Mouse (Mus musculus) C2C12 (cell line): ENCODE results near the gene Pigk. TPM values are rescaled to one million over a fixed set of nuclear protein-coding genes. Genes with fewer than 3 reads are reported as not detected.

Source experiments
- H3K27me3 ChIP-seq: one replicate; pipeline ENCODE4 v1.6.1; 2011; ENCODE audit not compliant: control insufficient read depth, insufficient read depth, insufficient read length
- H3K36me3 ChIP-seq: one replicate; pipeline ENCODE4 v1.6.1; 2011; ENCODE audit not compliant: control insufficient read depth, insufficient read depth
- H3K4me3 ChIP-seq: one replicate; pipeline ENCODE4 v1.5.1; 2011; ENCODE audit warnings: mild to moderate bottlenecking, control low read depth; ENCODE audit not compliant: poor library complexity, insufficient read depth, severe bottlenecking
- H3K79me2 ChIP-seq: one replicate; pipeline ENCODE4 v1.6.1; 2011; ENCODE audit not compliant: control insufficient read depth, insufficient read depth
- H3K79me3 ChIP-seq: one replicate; pipeline ENCODE4 v1.6.1; 2011; ENCODE audit warnings: low read depth, control low read depth
- H3ac ChIP-seq: one replicate; pipeline ENCODE3; 2011; ENCODE audit warnings: low read depth; ENCODE audit not compliant: control insufficient read depth, insufficient read length
- CEBPB ChIP-seq: IDR thresholded peaks from one replicate; pipeline ENCODE4 v1.6.1; 2011; ENCODE audit warnings: low read depth, mild to moderate bottlenecking, control low read depth, moderate library complexity
- CTCF ChIP-seq: IDR thresholded peaks from one replicate; pipeline ENCODE4 v1.5.1; 2011; ENCODE audit not compliant: control insufficient read depth, insufficient read depth, insufficient read length
- FOSL1 ChIP-seq: IDR thresholded peaks from one replicate; pipeline ENCODE4 v1.8.0; 2011; ENCODE audit warnings: mild to moderate bottlenecking, low read length; ENCODE audit not compliant: poor library complexity, insufficient read depth, severe bottlenecking
- MAX ChIP-seq: IDR thresholded peaks from one replicate; pipeline ENCODE4 v1.6.1; 2011; ENCODE audit warnings: mild to moderate bottlenecking, control low read depth
- MYOD1 ChIP-seq: IDR thresholded peaks from one replicate; pipeline ENCODE4 v1.6.1; 2011; ENCODE audit warnings: low read depth; ENCODE audit not compliant: control insufficient read depth, insufficient read length
- MYOG ChIP-seq: IDR thresholded peaks from one replicate; pipeline ENCODE4 v1.6.1; 2011; ENCODE audit not compliant: control insufficient read depth, insufficient read length; ENCODE audit errors: extremely low read depth
- USF1 ChIP-seq: IDR thresholded peaks from one replicate; pipeline ENCODE4 v1.6.1; 2011; ENCODE audit warnings: low read depth, mild to moderate bottlenecking, control low read depth, moderate library complexity
- polyA plus RNA-seq: library from polyadenylated mRNA; unstranded; fragments of >200 nt; fragmentation: generic; extraction: Trizol; gene quantifications from one replicate; pipeline ENCODE4 v1.2.1, GENCODE M21; 2012; ENCODE audit warnings: missing spikeins

Gene Pigk
- polyA plus RNA-seq, 1 experiment, result 13.1 TPM

- H3K36me3 ChIP-seq, result no peaks in the 10 kb centered on the region
- no peaks in the 10 kb centered on the region for H3K27me3 ChIP-seq
- no peaks in the 10 kb centered on the region for H3K79me2 ChIP-seq
- H3K79me3 ChIP-seq, result no peaks in the 10 kb centered on the region
- H3K4me3 ChIP-seq, result no peak overlapping the region
- H3ac ChIP-seq, result no peak overlapping the region
- TF ChIP-seq MYOG (no peak), MYOD1 (no peak)
Measured at GRCm38 (mm10) chr3:152861450-152861849, 147.6 kb downstream of the Pigk start.

DNA sequence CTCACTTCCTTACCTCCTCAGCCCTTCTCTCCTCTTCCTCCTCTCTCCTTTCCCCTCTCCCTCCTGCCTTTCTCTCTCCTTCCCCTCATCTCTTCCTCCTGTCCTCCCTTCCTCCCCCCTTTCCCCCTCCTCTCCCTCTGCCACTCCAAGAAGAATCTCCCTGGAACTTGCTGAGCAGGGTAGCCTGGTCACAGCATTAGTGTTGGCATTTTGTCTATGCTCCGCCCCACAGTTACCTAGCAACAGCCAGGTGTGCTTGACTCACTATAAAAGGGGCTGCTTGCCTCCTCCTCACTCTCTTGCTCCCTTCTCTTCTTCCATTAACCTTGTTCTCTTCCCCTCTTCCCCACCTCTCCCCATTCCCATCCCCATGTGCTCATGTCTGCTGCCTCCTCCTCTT lies 148.1 kb downstream of the Pigk start:
- H3K79me3 ChIP-seq, result no peaks in the 10 kb centered on the region
- no peaks in the 10 kb centered on the region for H3K79me2 ChIP-seq
- no peaks in the 10 kb centered on the region for H3K27me3 ChIP-seq
- H3K4me3 ChIP-seq, result no peak overlapping the region
- no peak overlapping the region for H3ac ChIP-seq
- TF ChIP-seq FOSL1 (no peak), CTCF (no peak), MYOD1 (no peak)
- no peaks in the 10 kb centered on the region for H3K36me3 ChIP-seq

DNA sequence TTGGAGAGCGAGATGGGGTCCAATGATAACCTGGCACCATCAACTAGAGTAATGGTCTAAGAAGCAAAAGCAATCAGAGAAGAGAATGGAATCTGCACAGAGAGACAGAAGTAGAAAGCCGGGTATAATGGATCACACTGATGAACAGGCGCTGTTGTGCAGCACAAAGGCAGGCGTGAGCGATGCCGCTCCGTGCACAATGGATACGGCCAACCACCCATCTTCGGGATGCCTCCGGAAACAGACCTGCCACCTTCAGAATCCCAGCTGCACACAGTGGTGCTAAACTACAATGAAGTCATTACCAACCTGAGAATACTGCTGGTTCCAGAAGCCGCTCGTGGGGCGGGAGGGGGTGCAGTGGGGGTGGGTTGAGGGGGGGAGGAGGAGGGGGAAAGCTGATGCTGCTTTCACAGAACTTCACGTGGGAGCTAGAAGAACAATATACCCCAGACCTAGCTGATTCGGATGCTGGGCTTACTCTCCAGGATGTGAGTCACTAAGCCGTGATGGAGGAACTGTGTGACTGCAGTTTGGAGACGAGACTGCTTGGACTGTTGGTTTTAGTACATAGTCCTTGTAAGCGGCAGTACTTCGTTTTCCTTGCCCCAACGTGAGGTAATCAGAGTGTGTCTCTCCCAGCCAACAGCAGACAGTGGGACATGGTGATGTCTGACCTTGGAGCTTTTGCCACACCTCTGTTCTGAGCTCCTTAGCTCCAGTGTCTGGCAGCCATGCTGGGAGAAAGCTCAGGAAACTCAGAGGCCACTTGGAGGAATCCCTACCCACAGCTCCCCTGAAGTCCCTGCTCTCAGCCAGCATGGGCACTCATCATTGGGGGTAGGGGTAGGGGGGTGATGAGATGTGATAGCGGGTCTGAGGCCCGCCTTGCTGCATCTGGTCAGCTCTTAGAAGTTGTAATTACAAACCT lies 152.4 kb downstream of the Pigk start:
- no peak for TF ChIP-seq MAX
- no peak for TF ChIP-seq CTCF
- TF ChIP-seq USF1, result no peak
- TF ChIP-seq MYOG, result no peak
- Histone ChIP-seq H3K79me3 (no peaks in the 10 kb centered on the region), H3K36me3 (no peaks in the 10 kb centered on the region), H3K27me3 (no peaks in the 10 kb centered on the region), H3ac (no peak overlapping the region), H3K4me3 (no peak overlapping the region), H3K79me2 (no peaks in the 10 kb centered on the region)

DNA sequence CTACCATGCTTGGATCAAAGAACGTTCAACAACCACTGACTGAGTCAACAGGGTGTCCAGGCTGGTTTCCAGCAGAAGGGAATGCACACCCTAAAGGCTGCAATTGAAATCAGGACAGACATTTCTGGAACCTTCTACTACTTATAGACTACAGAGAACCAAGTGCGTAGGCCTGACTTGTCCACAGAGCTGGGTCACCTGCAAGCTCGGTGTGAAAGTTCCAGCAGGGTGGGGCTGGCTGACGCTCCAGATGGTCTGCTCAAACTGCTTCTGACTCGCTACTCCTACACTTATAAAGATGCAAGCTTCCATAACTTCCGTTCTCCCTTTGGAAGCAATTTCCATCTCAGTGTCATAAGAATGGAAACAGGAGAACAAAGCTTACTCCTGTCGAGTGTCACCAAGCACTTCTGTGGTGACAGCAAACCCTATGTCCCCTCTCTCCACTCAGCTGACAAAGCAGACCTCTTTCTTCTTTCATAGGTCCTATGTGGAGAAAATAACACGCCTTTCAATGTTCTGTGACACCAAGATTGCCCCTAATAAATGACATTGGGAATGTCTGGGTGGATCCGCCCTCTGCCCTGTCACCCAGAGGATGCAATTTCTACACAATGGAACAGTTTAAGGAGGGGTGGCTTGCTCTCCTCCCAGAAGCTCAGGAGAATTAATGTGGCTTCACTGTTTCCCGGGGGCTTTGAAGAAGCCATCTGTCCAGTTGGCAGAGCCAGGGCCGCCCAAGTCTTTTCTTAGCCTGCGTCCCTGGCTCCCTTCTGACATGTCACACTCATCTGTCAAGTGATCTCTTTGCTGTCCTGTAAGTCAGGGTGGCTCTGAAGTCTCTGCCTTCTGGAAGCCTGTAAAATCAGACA lies 154.0 kb downstream of the Pigk start:
- Histone ChIP-seq H3K36me3 (no peaks in the 10 kb centered on the region), H3K27me3 (no peaks in the 10 kb centered on the region), H3K79me2 (no peaks in the 10 kb centered on the region), H3K79me3 (no peaks in the 10 kb centered on the region), H3K4me3 (no peak overlapping the region), H3ac (no peak overlapping the region)
- TF ChIP-seq CEBPB (no peak), FOSL1 (no peak), USF1 (no peak), MAX (no peak), MYOD1 (no peak), CTCF (no peak), MYOG (no peak)

- no peak overlapping the region for H3ac ChIP-seq
- no peaks in the 10 kb centered on the region for H3K27me3 ChIP-seq
- H3K79me3 ChIP-seq, result no peaks in the 10 kb centered on the region
- H3K36me3 ChIP-seq, result no peaks in the 10 kb centered on the region
- no peaks in the 10 kb centered on the region for H3K79me2 ChIP-seq
- no peak overlapping the region for H3K4me3 ChIP-seq
- TF ChIP-seq MYOD1 (no peak), USF1 (no peak), MYOG (no peak), CEBPB (no peak), FOSL1 (no peak), MAX (no peak), CTCF (no peak)
Measured at GRCm38 (mm10) chr3:152872054-152872453, 158.2 kb downstream of the Pigk start.

GRCm38 (mm10) chr3:152872596-152872995 lies 158.7 kb downstream of the Pigk start:
- Histone ChIP-seq H3K36me3 (no peaks in the 10 kb centered on the region), H3K27me3 (no peaks in the 10 kb centered on the region), H3ac (no peak overlapping the region), H3K4me3 (no peak overlapping the region), H3K79me3 (no peaks in the 10 kb centered on the region), H3K79me2 (no peaks in the 10 kb centered on the region)
- TF ChIP-seq FOSL1, result peak; percentile 50
- TF ChIP-seq MYOG, result no peak
- peak; percentile 31 for TF ChIP-seq MYOD1
- no peak for TF ChIP-seq CTCF
- TF ChIP-seq USF1, result no peak
- TF ChIP-seq MAX, result no peak
- no peak for TF ChIP-seq CEBPB
